Mouse (Mus musculus) fibroblast of lung, adult 2 months (primary cell): ENCODE measurements at regions not wholly inside any gene's neighbourhood (a gene's known extent, or its start where the extent isn't known, plus 50 kb on each side); places are given as distances from the start of the nearest gene placed in this dataset.

ENCODE experiments used
- DNase-seq: peaks from one replicate; pipeline ENCODE4 v3.0.0-alpha.2; 2011; ENCODE audit warnings: low read depth

DNA sequence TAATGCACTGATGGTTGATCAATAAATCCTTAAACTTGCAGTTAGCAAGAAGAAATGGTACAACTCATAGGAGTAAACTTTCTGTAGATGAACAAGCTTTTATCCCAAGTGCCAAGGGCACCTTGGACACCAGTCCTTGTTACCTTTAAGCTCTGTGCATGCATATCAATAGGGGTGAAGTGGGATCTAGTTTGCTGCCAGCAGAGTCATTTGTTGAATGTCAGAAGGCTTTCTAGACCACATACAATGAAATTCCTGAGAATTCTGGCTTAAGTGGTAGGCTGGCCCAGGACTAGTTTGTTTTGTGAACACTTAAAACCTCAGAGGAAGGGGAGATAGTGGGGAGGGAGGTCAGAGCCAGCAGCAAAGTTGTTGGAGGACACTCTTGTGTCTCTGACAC lies 437.9 kb upstream of the 4930412O13Rik start:
- no peak for DNase-seq

DNA sequence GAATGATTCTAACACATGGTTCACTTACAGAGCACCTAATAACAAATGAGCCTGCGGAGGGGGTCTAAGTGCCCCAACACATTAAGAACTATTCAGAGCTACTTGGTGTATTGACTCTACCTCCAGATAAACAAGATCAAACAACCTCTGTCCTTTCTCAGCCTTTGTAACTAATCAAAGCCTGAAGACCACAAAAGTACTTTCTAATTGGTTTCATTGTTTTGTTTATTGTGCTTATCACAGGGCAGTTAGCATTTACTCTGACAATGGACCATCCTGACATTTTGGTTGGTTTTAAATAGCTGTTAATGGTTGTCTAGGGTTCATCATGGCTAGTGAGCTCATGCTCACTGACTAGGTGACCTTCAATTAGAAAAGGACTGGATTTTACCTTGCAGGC lies 435.2 kb upstream of the 4930412O13Rik start:
- DNase-seq, result no peak

DNA sequence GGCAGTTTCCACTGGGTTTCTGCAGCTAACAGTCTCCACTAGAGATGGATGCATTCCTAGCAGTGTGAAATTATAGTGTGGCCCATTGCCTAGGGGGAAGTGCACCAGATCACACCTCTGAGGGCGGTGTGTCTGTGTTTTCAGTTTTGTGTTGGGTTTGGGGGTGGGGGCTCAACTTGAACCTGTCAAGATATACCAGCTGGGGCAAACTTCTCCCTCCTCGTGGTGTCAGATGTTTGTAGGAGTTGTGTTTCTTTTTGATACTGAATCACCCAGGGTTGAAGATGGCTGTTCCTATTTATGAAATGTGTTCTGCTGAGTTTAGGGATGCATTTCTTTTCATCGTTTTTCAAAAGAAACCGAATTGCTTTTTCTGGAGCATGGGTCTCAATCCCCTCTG lies 416.6 kb upstream of the 4930412O13Rik start:
- DNase-seq, result no peak

DNA sequence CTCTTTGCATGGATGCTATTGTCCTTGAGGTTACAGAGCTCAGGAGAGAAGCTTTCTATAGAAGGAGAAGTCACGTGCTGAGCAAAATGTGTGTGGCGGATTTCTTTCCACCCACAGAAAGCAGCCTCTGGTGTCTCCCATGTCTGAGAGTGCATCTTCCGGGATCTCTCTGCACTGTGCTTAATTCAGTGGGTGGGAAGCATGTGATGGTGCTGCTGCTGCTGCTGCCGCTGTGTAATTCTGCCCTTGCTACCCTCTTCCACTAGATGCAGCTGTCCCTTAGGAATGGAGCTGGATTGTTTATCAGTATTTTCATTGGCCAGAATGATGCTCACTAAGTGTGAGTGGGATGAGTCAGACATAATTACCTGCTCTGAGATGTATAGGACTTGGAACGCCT lies 416.2 kb upstream of the 4930412O13Rik start:
- no peak for DNase-seq

DNA sequence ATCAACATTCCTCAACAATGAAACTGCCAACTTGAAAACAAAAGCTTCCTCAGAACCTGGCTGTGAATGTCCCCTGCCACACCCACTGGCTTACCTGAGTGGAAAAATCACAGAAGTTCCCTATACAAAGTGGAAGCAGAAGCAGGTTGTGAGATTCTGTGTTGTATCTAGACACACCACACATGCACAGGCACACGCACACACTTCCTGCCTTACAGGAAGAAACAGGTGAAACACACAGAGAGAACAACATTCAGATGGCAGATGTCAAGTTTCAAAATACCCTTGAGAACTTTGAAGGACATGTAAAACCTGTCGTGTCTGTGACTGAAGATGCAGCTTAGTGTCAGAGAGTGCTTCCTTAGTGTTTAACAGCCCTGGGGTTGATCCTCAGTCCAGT lies 413.5 kb upstream of the 4930412O13Rik start:
- DNase-seq, result no peak

DNA sequence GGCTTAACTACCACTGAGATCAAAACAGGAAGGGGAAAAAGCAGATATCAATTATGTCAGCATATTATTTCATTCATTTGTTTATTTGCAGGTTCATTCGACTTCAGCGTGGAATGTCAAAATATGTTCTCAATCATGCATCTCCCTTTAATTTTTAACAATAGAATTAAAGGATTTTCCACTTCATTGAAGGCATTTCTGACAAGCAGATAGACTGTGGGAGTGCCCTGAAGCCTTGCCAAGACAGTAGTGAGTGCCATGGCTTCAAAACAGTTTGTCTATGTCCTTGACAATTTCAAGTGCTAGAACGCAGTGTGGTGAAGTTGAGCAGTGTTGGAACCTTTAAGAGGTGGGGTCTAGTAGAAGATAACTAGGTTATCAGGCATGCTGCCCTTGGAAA lies 412.4 kb upstream of the 4930412O13Rik start:
- no peak for DNase-seq

DNA sequence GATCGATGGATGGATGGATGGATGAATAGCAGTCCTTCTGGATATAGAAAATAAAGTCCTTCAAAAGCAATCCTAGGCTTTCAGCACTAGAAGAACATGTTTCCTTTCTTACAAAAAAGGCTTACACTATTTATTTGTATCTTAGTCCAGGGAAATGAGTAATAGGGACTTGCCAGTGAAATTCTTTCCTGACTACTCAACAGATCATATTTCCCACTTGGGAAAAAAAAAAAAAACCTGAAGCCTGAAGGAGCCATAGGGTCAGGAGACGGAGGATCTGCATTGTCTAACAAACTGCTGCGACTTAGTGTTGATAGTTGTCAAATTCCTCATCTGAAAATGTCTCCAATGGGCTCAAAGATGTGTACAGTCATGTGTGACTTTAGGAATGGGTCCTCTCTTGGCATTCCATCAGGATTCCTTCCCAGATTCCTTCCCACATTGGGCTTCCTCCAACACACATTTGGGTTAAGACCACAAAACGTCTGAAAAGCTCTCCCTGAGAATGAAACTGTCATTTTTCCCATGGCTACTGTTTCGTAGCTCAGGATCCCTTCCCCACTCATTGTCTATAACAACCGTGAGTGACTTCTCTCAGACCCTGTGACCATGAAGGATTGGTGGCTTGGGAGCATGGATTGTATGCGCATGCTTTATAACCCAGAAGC lies 399.2 kb upstream of the 4930412O13Rik start:
- DNase-seq, result peak; percentile 75

DNA sequence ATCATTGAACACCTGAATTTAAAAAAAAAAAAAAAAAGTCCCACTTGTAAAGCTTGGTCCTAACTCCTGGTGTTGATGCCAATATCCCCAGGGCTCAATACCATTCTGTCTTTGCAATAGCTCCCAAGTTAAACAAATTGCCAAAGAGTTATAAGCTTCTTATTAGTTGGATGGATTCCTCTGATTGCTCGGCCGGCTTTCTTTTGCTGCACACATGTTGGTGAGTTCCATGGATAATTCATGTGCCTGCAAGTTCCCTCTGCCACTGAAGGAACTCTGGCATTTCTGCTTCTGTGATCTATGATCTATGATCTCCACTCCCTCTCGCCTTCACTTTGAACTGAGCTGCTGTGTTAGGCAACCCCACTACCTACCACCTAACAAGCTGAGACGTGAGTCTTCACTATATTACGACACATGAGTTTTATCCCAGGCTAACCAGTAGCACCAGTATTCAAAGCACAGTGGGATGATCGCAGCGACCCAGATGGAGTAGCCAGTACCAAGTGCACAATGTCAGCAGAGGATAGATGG lies 393.6 kb upstream of the 4930412O13Rik start:
- DNase-seq, result no peak

DNA sequence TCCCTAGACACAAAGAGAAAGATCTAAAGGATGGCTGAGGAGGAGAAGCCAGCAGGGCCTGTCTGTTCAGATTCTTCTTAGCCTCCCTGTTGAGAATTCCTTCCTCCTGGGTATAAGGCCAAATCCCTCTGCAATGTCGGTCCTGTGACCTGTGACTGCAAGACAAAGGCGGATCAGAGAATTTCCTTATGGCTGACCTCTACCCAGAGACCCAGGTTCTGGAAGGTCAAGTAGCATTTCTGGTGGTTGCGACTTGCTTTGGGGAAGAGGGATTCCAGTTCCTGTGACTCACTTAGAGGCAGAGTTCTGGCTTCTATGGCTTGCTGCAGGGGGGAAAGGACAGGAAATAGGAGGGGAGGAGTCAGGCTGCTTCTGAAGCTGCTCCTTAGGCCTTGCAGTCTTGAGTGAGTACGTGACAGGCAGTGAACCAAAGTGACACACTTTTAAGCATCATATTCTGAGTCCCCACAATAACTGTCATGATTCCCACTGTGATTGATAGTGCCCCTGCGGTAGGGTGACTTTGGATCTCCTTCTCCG lies 387.4 kb upstream of the 4930412O13Rik start:
- DNase-seq, result no peak

DNA sequence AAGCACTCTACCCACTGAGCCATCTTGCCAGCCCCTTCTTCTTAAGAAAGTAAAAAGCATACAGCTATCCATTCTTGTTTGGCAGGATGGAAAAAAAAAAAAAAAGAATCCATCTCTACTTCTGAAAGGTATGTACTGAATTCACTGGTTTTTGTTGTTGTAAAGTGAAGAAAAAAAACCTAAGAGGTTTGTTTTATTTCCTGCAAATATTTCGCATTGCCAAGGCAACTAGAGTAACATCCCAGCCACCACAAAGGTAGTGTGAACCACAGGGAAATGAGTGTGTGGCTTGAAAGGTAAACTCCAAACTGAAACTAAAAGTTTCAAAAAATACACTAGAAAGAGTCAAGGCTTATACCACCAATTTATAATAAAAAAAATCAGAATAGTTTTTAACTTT lies 361.0 kb upstream of the 4930412O13Rik start:
- DNase-seq, result no peak

DNA sequence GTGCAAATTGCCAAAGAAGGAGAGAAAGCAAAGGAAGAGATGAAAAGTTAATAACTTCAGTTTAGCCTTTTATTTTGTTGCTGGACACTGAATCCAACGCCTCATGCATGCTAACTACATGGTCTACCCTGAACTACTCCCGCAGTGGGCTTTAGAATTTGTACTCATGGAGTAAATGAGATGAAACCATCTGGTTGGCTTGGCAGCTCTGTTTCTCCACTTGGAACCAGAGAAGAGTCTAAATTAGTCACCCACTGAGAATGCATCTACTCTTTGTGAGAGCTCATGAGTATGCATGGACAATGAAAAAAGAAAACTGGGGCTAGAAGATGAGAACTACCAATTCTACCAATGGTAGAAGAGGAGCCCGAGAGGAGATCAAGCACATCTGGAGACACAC lies 355.1 kb upstream of the 4930412O13Rik start:
- DNase-seq, result no peak

DNA sequence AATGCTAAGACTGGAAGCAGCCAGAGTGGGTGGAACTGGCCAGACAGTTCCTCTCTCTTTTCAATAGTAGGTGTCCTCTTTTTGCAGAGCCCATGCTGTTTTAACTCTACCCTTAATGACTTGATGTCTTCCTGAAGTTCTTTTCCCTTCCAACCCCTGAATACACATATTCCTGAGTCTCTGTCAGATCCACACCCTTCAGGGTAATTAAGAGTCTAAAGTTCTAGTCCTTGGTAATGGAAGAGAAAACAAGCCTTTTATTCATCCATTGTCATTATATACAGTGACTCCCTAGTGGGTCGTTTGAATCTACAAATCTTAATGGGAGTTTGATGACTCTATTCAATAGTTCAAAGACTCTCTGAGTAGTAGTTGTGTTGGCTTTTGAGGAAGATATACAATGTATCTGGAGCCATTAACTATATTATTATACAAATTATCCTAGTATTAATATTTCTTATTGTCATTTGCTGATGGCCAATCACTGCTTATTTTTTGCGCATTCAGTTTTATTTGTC lies 345.9 kb upstream of the 4930412O13Rik start:
- DNase-seq, result no peak

DNA sequence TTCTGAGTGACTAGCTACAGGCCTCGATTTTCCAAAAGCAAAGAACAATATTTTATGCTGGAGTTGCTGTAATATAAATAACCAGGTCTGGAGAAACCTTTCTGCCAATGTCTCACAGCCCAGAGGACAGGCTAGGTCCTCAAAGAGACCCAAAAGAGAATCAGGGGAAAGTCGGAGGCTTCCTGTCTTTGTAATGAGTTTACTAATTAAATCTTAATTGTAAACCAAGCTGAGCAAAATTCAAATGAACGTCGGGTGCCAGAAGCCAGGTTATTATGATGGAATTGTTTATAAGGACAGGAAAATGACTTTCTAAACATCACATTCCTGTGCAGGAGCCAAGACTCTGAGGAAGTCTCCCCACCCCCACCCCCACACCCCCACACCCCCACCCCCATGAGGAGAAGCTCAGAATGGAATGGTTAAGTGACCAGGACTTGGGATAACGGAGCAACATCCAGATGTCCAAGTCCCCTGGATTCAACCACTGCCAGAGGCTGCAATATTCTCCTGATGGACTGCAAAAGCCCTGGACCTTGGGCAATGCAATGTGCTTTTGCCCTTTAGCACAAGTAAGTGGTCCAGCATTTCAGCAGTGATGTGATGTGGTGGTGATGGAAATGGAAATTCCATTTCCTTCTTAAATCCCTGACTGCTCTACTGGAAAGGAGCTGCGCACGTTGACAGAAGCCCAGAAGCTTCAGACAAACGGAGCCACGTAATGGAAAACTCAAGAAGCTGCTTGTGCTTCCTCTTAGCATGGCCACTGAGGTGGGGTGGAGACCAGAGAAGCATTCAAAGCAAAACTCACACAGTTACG lies 333.1 kb upstream of the 4930412O13Rik start:
- no peak for DNase-seq

DNA sequence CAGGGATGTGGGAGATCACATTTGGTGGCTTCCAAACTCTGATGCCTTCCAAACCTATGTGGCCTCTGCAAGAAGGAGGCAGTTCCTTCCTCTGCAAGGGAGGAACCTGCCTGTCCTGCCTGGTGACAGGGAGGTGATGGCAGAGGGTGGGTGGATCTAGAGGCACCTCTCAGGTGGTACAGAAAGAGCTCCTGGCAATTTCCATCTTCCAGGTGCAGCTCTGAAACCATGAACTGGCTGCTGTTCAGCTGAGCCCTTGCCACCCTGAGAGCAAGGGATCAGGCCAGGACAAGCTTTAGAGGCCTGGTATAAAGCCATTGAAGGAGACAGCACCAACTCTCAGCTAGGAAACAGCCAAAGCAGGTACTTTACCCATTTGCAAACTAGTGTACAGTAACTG lies 327.7 kb upstream of the 4930412O13Rik start:
- DNase-seq, result no peak

DNA sequence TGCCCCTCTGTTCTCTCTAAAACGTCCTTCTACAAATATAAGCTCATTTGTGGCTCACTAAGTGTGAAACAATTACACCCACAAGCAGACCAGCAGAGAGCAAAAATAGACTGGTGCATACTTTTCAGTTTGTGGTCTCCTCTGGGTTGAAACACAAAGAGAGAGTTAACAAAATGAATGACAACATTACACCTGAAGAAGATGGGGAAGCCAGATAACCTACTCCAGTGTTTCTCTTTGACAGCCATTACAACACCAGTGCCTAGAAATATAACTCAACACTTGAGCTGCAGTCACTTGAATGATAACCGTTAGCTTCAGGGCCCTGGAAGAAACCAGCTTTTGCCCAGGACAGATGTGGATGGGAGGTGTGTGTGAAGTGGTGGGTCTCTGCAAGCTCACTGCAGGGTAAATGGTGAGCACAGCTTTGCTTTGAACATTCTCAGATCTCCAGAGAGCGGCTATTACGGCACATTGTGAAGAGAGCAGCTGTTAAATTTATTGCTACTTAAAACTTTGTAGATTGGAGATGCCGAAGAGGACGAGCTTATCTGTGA lies 316.5 kb upstream of the 4930412O13Rik start:
- DNase-seq, result no peak

DNA sequence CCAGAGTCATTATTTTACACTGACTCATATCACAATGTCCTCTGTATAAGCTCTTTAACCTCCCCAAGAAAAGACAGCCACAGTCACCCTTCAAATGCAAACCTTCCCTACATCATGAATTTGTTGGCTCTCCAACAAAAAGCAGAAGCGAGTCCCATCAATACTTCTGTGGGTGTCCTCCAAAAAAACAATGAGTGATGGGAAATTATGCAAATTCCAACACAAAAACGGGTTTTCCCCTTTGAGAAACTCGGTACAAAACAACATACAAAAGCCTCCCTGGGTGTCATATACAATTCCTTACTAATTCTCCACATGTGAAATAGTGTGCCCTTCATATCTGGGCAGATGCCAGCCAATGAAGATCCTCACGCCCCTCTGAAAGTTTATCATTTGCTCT lies 311.8 kb upstream of the 4930412O13Rik start:
- DNase-seq, result no peak

DNA sequence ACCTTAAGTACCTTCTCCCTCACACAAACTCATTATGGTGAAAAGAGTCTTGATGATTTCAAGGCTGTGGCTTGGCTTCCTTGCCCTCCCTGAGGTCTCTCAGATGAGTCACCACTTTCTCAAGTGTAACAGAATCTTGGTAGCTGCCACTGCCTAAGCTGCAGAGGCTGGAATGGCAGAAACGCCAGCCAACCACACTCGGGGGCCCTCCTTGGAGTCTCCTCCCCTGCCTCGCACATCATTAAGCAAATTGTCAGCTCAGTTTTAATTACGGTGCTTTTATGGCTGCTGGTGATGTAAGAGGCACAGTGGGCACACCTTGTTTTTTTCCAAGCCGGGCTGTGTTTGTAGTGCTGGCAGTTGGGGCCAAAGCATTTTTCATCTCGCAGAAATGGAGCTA lies 306.9 kb upstream of the 4930412O13Rik start:
- peak; percentile 33 for DNase-seq

DNA sequence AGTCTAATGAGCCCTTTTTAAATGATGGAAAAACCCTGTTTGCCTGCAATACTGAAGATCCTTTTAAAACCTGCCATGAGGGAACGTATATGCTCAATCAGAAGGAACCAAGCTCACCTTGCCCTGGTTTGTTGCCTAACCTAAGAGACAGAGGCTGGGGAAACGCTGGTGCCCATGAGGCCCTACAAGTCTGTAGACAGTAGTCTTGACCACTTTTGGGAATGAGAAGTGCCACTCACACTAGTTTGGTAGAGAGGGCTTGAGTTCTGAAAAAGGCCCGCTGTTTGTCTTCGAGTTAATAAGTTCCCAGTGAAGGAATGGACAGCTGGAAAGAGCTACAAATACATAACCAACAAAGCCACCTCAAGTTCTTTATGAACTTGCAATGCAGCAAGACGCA lies 306.4 kb upstream of the 4930412O13Rik start:
- DNase-seq, result no peak

DNA sequence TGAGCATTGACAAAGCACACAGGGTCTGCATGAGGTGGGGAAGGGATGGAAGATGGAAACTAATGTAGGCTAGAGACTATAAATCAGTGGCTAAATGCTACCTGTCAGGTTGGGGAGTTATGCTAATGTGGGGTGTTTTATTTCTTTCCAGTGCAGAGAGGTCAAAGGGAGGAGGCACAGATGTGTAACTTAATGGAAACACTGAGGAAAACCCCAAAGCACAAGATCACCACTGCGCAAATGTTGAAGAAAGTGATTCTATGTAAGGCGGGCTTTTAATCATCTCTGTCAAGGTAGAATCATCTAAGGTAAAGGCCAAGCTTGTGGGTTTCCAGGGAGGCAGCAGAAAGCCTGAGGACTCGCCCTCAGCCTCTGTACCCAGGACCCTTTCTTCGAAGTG lies 303.2 kb upstream of the 4930412O13Rik start:
- DNase-seq, result no peak

DNA sequence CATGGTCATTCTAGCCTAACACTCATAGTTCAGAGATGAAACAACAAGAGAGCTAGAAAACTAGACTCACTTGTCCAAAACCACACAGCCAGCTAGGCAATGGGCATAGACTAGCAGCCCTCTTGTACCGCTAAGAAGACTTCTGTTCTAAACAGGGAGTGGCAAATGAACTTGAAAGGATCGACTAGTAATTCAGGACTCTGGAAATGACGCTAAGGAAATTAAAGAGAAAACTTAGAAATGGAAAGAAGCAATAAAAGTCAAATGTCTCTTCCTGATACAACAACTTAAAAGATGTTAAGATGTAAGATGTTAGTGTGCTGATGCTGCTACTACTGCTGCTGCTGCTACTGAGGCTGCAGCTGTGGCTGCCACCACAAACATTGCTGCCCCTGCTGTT lies 293.7 kb upstream of the 4930412O13Rik start:
- DNase-seq, result no peak

DNA sequence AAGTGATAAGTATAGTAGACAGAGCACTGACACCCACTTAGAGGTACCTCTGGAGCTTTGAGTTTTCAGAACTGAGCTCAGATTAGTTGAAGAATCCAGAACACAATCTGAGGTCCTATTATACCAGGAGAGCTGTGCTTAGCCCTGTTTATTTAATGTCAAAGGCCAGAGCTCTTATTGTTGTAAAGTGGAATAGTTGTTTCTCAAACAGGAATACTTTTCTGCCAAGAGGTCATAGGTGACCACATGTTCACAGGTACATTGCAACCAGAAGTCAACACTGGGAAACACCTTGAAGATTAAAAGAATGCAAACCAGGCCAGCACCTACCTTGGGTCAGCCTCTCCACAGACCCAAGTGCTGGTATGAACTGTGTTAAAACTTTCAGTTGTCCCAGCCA lies 291.9 kb upstream of the 4930412O13Rik start:
- DNase-seq, result no peak

DNA sequence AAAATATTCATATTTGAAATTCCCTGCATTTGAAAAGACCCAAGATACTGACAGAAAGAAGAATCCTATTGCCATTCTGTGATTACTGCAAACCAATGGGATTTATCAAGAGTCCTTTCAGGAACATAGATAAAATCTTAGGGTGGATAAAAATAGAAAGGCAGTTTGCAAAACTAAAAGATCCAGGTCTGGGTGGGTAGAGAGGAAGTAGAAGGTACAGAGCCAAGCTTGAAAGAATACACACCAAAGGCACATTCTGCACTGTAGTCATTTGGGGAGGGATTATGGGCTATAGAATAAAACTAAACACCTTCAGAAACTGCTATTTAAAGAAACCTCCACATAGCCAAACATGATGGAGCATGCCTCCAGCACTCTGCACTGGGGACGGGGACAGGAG lies 288.5 kb upstream of the 4930412O13Rik start:
- DNase-seq, result no peak

DNA sequence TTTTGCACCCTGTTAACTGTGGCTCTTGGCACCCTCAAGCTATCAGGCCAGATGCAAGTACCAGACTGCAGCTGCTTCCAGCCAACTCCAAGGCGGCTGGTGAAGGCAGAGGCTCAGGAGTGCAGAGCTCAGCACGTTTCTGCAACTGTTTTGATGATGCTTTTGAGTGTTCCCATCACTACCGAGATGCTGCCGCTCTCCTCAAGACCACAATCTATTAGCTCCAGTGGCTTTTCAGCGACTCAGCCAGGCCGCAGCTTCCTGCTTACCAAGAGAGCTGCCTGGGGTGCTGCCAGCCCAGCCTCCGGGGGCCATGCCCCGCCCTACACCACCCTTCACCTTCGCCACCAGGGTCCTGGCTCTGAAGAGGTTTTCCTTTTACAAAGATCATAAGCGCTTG lies 287.1 kb upstream of the 4930412O13Rik start:
- peak; percentile 38 for DNase-seq
